Mouse (Mus musculus) limb, embryonic 10.5 days (tissue): ENCODE results near the gene Atp8b3. TPM values are rescaled to one million over a fixed set of nuclear protein-coding genes. Genes with fewer than 3 reads are reported as not detected.

Experiments
- DNase-seq: peaks from one replicate; pipeline ENCODE4 v3.0.0-alpha.2; 2017; ENCODE audit warnings: low spot score
- H3K27ac ChIP-seq: fragments of 300-500 bp; sonication (generic); 2 replicates; pipeline ENCODE4 v1.5.1; 2016; ENCODE audit warnings: mild to moderate bottlenecking
- H3K27me3 ChIP-seq: fragments of 300-500 bp; sonication (generic); 2 replicates; pipeline ENCODE4 v1.6.1; 2016; ENCODE audit warnings: low read depth, mild to moderate bottlenecking; ENCODE audit not compliant: poor library complexity, severe bottlenecking
- H3K36me3 ChIP-seq: fragments of 300-500 bp; sonication (generic); 2 replicates; pipeline ENCODE4 v1.6.1; 2016; ENCODE audit warnings: mild to moderate bottlenecking, moderate library complexity
- H3K4me1 ChIP-seq: fragments of 300-500 bp; sonication (generic); 2 replicates; pipeline ENCODE4 v1.6.1; 2016
- H3K4me3 ChIP-seq: fragments of 300-500 bp; sonication (generic); 2 replicates; pipeline ENCODE4 v1.5.1; 2016; ENCODE audit warnings: mild to moderate bottlenecking, moderate library complexity
- H3K9me3 ChIP-seq: fragments of 300-500 bp; sonication (generic); replicated peaks from 2 replicates; pipeline ENCODE4 v1.6.1; 2016; ENCODE audit warnings: mild to moderate bottlenecking
- WGBS: fragments of 180-500 bp; shearing (Covaris S2); methylation state at CpG from one replicate; pipeline ENCODE4 v1.1.7; 2016; 5-methylcytosine and 5-hydroxymethylcytosine counted together
- polyA plus RNA-seq: library from polyadenylated mRNA; unstranded; fragments of >200 nt; fragmentation: Nextera tagmentation; extraction: Ambion mirVana; gene quantifications from 2 replicates; pipeline ENCODE4 v1.2.1, GENCODE M21; 2016

Atp8b3 gene
- polyA plus RNA-seq = 0.26 and 0.53 TPM in 2 replicates

GRCm38 (mm10) chr10:80538710-80539394, at the start of gene Atp8b3:
Gene Atp8b3, minus strand, starts transcription at chr10:80539124.
- 2% methylated on average over 30 of the region's 30 CpGs for WGBS
- peaks cover 25% of the 10 kb centered on the region for H3K4me1 ChIP-seq
- H3K36me3 ChIP-seq = peaks cover 32% of the 10 kb centered on the region
- no peaks in the 10 kb centered on the region for H3K9me3 ChIP-seq
- peak within 1 kb of the TSS; percentile 44 for H3K4me3 ChIP-seq
- peak; percentile 71 for DNase-seq
- peak within 1 kb of the TSS; percentile 63; the same call in 1 of the 2 replicates for H3K27ac ChIP-seq
- peaks cover 54% of the 10 kb centered on the region for H3K27me3 ChIP-seq

- peaks cover 46% of the 10 kb centered on the region for H3K36me3 ChIP-seq
- H3K27me3 ChIP-seq = no peaks in the 10 kb centered on the region
- 74% methylated on average over 4 of the region's 4 CpGs for WGBS
- peaks cover 51% of the 10 kb centered on the region for H3K4me1 ChIP-seq
- H3K4me3 ChIP-seq = peak overlapping the region; percentile 25; the same call in 1 of the 2 replicates
- H3K27ac ChIP-seq = peak overlapping the region; percentile 80
- no peaks in the 10 kb centered on the region for H3K9me3 ChIP-seq
- DNase-seq = no peak
Measured at GRCm38 (mm10) chr10:80587305-80587657, 48.4 kb upstream of the Atp8b3 start.

DNA sequence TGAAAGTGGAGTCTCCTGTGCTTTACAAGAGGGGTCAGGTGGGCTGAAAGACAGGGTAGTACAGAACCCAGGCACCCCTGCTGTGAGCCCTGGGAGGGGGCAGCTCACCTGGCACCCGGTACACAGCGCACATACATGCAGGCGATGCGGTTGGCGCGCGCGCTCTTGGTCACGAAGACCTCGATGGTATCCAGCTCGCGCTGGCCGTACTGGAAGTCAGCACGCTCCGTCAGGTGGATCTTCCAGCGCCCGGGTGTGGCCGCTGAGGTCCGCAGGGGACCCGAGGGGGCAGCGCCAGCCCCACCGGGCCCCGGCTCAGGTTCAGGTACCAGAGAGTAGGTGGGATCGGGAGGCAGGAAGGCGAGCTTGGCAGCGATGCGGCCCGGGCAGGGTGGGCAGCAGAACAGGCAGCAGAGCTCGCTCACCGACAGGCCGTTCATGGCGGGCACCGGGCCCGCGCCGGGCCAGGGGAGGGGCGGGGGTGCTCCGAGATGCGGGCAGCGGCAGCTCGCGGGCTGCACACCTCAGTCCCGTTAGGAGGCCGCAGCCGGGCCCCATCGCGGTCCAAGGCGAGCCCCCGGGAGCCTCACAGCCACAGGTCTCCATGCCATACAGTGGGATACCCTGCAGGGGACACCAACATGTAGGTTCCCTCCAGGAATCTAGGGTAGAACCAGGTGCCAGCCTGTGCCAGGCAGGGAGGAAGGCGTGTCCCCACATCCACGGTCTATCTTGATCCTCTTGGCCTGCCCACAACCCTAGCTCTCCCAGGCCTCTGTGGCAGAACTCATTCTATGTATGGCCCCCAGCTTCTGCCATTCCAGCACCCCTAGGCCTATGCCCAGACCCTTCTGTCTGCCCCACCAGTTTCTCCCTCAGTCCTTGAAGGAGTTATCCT, 47.7 kb upstream of the Atp8b3 start:
- 93% methylated on average over 51 of the region's 51 CpGs for WGBS
- Histone ChIP-seq H3K27ac (peak overlapping the region; percentile 80), H3K27me3 (no peaks in the 10 kb centered on the region), H3K4me1 (peaks cover 47% of the 10 kb centered on the region), H3K4me3 (peak overlapping the region; percentile 25), H3K9me3 (no peaks in the 10 kb centered on the region), H3K36me3 (peaks cover 51% of the 10 kb centered on the region)
- DNase-seq = no peak

DNA sequence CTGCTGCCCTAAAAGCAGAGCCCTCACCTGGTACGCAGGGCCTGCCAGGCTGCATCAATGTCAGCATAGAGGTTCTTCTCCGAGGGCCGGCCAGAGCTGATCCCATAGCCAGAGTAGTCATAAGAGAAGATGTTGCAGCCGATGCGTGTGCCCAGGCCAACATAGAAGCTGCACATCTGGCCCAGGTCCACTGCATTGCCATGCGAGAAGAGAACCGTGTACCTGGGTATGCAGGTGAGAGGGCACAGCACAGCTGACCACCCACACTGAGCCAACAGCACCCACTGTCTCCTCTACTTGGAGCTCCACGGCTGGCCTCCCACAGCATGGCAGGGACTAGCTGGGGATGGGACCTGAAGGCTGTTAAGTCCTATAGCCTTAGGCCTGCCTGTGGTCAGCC, 46.7 kb upstream of the Atp8b3 start:
- 96% methylated on average over 8 of the region's 8 CpGs for WGBS
- Histone ChIP-seq H3K4me1 (peaks cover 47% of the 10 kb centered on the region), H3K4me3 (peak overlapping the region; percentile 25), H3K27ac (no peak overlapping the region), H3K36me3 (peaks cover 57% of the 10 kb centered on the region), H3K27me3 (no peaks in the 10 kb centered on the region), H3K9me3 (no peaks in the 10 kb centered on the region)
- no peak for DNase-seq

DNA sequence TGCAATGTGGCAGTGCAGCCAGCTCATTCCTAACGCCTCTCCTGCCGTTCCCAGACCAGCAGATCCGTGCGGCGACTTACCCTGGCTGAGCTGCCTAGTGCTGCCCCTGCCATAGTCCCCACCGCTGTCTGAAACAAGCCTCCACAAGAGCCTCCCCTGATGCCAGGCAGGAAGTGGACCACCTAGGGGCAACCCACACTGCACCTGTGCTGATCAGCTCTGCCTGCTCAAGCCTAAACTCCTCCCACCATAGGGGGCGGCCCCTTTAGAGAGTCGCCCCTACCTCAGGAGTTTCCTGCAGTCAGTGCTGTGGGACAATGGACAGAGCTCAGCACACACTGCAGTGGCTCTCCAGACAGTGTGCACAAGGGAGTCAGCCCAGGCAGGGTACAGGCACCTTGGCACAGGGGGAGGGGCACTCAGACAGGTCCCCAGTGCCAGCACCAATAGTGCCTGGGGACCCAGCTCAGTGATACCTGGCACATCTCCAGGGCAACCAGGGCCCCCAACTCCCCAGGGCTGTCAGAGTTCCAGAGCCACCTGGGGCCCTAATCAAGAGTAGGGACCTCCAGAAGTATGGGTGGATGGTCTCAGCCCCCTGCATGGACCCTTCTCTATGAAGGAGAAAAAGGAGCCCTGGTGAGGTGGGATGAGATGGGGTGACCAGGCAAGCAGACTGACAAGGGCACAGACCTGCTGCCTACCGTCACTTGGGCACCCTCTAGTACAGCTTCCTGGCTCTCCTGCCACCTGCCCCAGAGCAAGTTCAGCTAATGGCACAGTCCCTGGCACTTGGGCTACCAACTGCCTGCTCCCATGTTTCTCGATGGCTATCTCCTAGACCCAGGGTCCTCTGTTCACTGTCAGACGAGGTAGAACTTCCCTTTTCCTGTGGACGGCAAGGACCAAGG, 46.0 kb upstream of the Atp8b3 start:
- H3K27ac ChIP-seq = 0 out of 2 replicates have a peak overlapping the region, but pooled peaks have one; percentile 34
- WGBS = 84% methylated on average over 12 of the region's 12 CpGs
- H3K27me3 ChIP-seq = no peaks in the 10 kb centered on the region
- no peak for DNase-seq
- H3K36me3 ChIP-seq = peaks cover 57% of the 10 kb centered on the region
- H3K4me3 ChIP-seq = peak overlapping the region; percentile 8
- H3K9me3 ChIP-seq = no peaks in the 10 kb centered on the region
- peaks cover 43% of the 10 kb centered on the region for H3K4me1 ChIP-seq

DNA sequence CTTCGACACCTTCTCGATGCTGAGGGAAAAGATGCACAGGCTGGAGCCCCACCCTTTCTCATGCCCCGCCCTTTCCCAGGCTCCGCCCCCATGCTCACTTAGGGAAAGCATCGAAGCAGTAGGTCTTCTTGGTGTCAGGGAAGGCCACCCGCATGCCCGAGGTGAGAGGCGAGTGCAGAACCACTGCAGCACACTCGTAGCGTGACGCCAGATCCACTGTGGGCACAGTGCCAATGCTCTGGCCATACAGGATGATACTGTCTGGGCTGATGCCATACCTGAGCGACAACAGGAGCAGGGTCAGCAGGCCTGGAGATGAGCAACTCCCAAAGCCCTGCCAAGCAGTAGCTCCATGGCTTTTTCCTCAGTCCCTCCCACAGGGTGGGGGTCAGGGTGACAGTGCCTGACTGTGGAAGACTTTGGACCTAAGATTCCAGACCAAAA, 45.1 kb upstream of the Atp8b3 start:
- 68% methylated on average over 12 of the region's 12 CpGs for WGBS
- Histone ChIP-seq H3K4me1 (peaks cover 42% of the 10 kb centered on the region), H3K27me3 (no peaks in the 10 kb centered on the region), H3K9me3 (no peaks in the 10 kb centered on the region), H3K36me3 (peaks cover 57% of the 10 kb centered on the region), H3K27ac (no peak overlapping the region), H3K4me3 (0 out of 2 replicates have a peak overlapping the region, but pooled peaks have one; percentile 13)
- DNase-seq = no peak

- no peak overlapping the region for H3K4me3 ChIP-seq
- H3K36me3 ChIP-seq = peaks cover 57% of the 10 kb centered on the region
- DNase-seq = no peak
- no peaks in the 10 kb centered on the region for H3K9me3 ChIP-seq
- no peak overlapping the region for H3K27ac ChIP-seq
- H3K27me3 ChIP-seq = no peaks in the 10 kb centered on the region
- 91% methylated on average over 5 of the region's 5 CpGs for WGBS
- H3K4me1 ChIP-seq = peaks cover 42% of the 10 kb centered on the region
Measured at GRCm38 (mm10) chr10:80583047-80583446, 44.1 kb upstream of the Atp8b3 start.

- 5% methylated on average over 8 of the region's 8 CpGs for WGBS
- DNase-seq = peak; percentile 54
- Histone ChIP-seq H3K27ac (peak overlapping the region; percentile 91), H3K27me3 (no peaks in the 10 kb centered on the region), H3K4me1 (peaks cover 55% of the 10 kb centered on the region), H3K4me3 (peak overlapping the region; percentile 89), H3K9me3 (no peaks in the 10 kb centered on the region), H3K36me3 (peaks cover 29% of the 10 kb centered on the region)
Measured at GRCm38 (mm10) chr10:80578911-80579310, 40.0 kb upstream of the Atp8b3 start.

GRCm38 (mm10) chr10:80578131-80578750, 39.3 kb upstream of the Atp8b3 start:
- WGBS = under 1% methylated on average over 29 of the region's 29 CpGs
- peak overlapping the region; percentile 91 for H3K27ac ChIP-seq
- no peaks in the 10 kb centered on the region for H3K9me3 ChIP-seq
- peaks cover 25% of the 10 kb centered on the region for H3K36me3 ChIP-seq
- H3K4me1 ChIP-seq = peaks cover 61% of the 10 kb centered on the region
- peak; percentile 89 for DNase-seq
- H3K4me3 ChIP-seq = peak overlapping the region; percentile 89
- H3K27me3 ChIP-seq = no peaks in the 10 kb centered on the region

- H3K27ac ChIP-seq = peak within 1 kb of the TSS; percentile 91
- peak; percentile 99 for DNase-seq
- H3K27me3 ChIP-seq = no peaks in the 10 kb centered on the region
- peaks cover 67% of the 10 kb centered on the region for H3K4me1 ChIP-seq
- no peaks in the 10 kb centered on the region for H3K9me3 ChIP-seq
- H3K36me3 ChIP-seq = peaks cover 19% of the 10 kb centered on the region
- under 1% methylated on average over 83 of the region's 97 CpGs for WGBS
- peak within 1 kb of the TSS; percentile 89 for H3K4me3 ChIP-seq
Measured at GRCm38 (mm10) chr10:80577195-80578130, 38.5 kb upstream of the Atp8b3 start, which contains the start of gene Klf16. Gene Klf16, minus strand, starts transcription at chr10:80577321.
